Comparison of ENCODE assay signal across 20 mouse cellular contexts in the genomic region with DNA sequence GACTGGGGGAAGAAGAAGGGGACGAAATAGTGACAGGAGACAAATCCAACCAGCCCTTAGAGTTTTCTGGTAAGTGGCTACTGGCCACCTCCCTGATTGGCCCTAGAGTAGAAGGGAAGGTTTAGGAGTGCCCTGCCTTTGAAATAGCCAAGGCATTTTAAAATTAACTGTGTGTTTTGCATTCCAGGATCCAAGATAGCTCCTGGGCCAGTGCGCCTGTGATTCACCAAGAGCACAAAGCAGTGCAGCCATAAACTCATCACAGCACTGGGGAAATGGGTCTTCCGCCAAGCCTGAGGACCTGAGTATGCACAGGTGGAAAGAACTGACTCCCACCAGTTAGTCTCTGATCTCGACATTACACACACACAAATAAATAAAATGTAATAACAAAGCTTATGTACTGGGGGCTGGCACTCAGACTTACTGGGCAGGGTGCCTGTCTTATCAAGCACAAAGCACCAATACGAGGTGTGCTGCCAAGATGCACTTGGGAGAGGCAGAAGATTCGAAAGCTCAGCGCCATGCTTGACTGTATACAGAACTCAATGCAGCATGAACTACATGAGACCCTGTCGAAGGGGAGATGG. TPM values are rescaled to one million over a fixed set of nuclear protein-coding genes. Genes with fewer than 3 reads are reported as not detected.
DNase-seq lines count a peak whose midpoint lies in the region; ATAC-seq and TF ChIP-seq lines count a peak whose summit lies in the region.
"Had no signal": no experiment of that assay in that cellular context is flagged by ENCODE, and none has a peak within 500 bp of the region (broad histone marks: within the 10 kb centered on the region; RNA-seq: fewer than 3 reads in every experiment).

No protein-coding gene starts in this region.

- WGBS in heart, adult 2 months, result 51% methylated on average over 8 of the region's 8 CpGs
- 88% methylated on average over 8 of the region's 8 CpGs for WGBS in heart, embryonic 12.5 days
- 69% methylated on average over 8 of the region's 8 CpGs for WGBS in heart, embryonic 16.5 days

- H3K4me2 ChIP-seq in heart, embryonic 12.5 days, result no peak overlapping the region
- H3K4me2 ChIP-seq in heart, embryonic 16.5 days (ENCODE audit: low read depth, low read length), result no peak overlapping the region
- H3K4me2 ChIP-seq: forebrain, embryonic 12.5 days; limb, embryonic 12.5 days; liver, embryonic 13.5 days; lung, embryonic 15.5 days had no signal

- no peak overlapping the region for H3K9ac ChIP-seq in heart, adult 2 months (ENCODE audit: low read depth, low read length)
- H3K9ac ChIP-seq in heart, embryonic 12.5 days, result no peak overlapping the region
- no peak overlapping the region for H3K9ac ChIP-seq in heart, embryonic 16.5 days (ENCODE audit: low read length)
- H3K9ac ChIP-seq: forebrain, embryonic 12.5 days; limb, embryonic 12.5 days; liver, embryonic 13.5 days; lung, embryonic 15.5 days had no signal

- peak overlapping the region; percentile 39 for H3K27ac ChIP-seq in heart, adult 2 months
- H3K27ac ChIP-seq in heart, embryonic 12.5 days (ENCODE audit: poor library complexity, severe bottlenecking), result no peak overlapping the region
- H3K27ac ChIP-seq in heart, embryonic 16.5 days (ENCODE audit: low read length), result peak overlapping the region; percentile 45; the same call in 1 of the 2 replicates
- H3K27ac ChIP-seq: forebrain, embryonic 12.5 days; left cerebral cortex, adult 2 months; limb, embryonic 12.5 days; liver, embryonic 13.5 days; lung, embryonic 15.5 days; macrophage had no signal

- no peak for TF ChIP-seq CTCF in heart, adult 2 months (IDR thresholded peaks at IDR 0.05)

- peaks cover 22% of the 10 kb centered on the region for H3K36me3 ChIP-seq in heart, adult 2 months (ENCODE audit: control insufficient read depth, insufficient read depth, low read length)
- H3K36me3 ChIP-seq in heart, embryonic 12.5 days, result peaks cover 32% of the 10 kb centered on the region
- H3K36me3 ChIP-seq in heart, embryonic 16.5 days (ENCODE audit: control insufficient read depth, insufficient read depth), result peaks cover 20% of the 10 kb centered on the region

- TF ChIP-seq POLR2A in heart, adult 2 months (IDR thresholded peaks at IDR 0.05; ENCODE audit: insufficient read depth, low read depth, low read length), result no peak

- H3K27me3 ChIP-seq in heart, adult 2 months (ENCODE audit: control insufficient read depth, insufficient read depth, low read length), result no peaks in the 10 kb centered on the region
- no peaks in the 10 kb centered on the region for H3K27me3 ChIP-seq in heart, embryonic 12.5 days (replicated peaks)
- no peaks in the 10 kb centered on the region for H3K27me3 ChIP-seq in heart, embryonic 16.5 days (ENCODE audit: control insufficient read depth, insufficient read depth, low read length)
- H3K27me3 ChIP-seq: forebrain, embryonic 12.5 days; limb, embryonic 12.5 days; liver, embryonic 13.5 days; lung, embryonic 15.5 days had no signal

- peaks cover 2% of the 10 kb centered on the region for H3K4me1 ChIP-seq in heart, adult 2 months (ENCODE audit: control insufficient read depth, insufficient read depth, low read length)
- peaks cover 7% of the 10 kb centered on the region; the same call in 1 of the 2 replicates for H3K4me1 ChIP-seq in heart, embryonic 12.5 days (replicated peaks)
- peaks cover 16% of the 10 kb centered on the region for H3K4me1 ChIP-seq in heart, embryonic 16.5 days (ENCODE audit: control insufficient read depth, insufficient read depth, low read length)
- H3K4me1 ChIP-seq: forebrain, embryonic 12.5 days; limb, embryonic 12.5 days; lung, embryonic 15.5 days had no signal

- no peaks in the 10 kb centered on the region; the same call in 1 of the 2 replicates for H3K79me2 ChIP-seq in heart, adult 2 months (replicated peaks; ENCODE audit: control insufficient read depth, insufficient read depth, low read length)

- DNase-seq in heart, adult 2 months, result peak; percentile 39 to 66
- DNase-seq in right cerebral cortex, postnatal 14 days, result peak; percentile 5
- DNase-seq in right cerebral cortex, postnatal 36 days (ENCODE audit: low spot score in 2 of 2), result no peak
- no peak for DNase-seq in MN1 (ENCODE audit: low spot score)
- DNase-seq: adrenal gland, postnatal 14 days; B cell, adult 2 months; cerebellum, adult 9-11 months; gastrocnemius, postnatal 25 days; liver, embryonic 13.5 days; midbrain, embryonic 14.5 days; thymus, adult 2 months had no signal

- intact Hi-C loops in heart, adult 2 months (cut with DNase I), result no loop called here

- no peaks in the 10 kb centered on the region for H3K9me3 ChIP-seq in heart, embryonic 12.5 days (replicated peaks)
- H3K9me3 ChIP-seq in heart, embryonic 16.5 days (replicated peaks; ENCODE audit: control insufficient read depth, low read length), result no peaks in the 10 kb centered on the region
- H3K9me3 ChIP-seq: forebrain, embryonic 12.5 days; limb, embryonic 12.5 days; liver, embryonic 13.5 days; lung, embryonic 15.5 days had no signal

- H3K4me3 ChIP-seq in heart, adult 2 months, result no peak overlapping the region
- H3K4me3 ChIP-seq in heart, embryonic 12.5 days, result no peak overlapping the region
- H3K4me3 ChIP-seq in heart, embryonic 16.5 days (ENCODE audit: low read length), result no peak overlapping the region
- H3K4me3 ChIP-seq: forebrain, embryonic 12.5 days; left cerebral cortex, adult 2 months; limb, embryonic 12.5 days; liver, embryonic 13.5 days; lung, embryonic 15.5 days had no signal

- ATAC-seq in heart, embryonic 12.5 days (ENCODE audit: insufficient number of reproducible peaks, low FRiP score), result no peak
- ATAC-seq in heart, embryonic 16.5 days (replicated peaks; ENCODE audit: extremely low read depth, insufficient read depth, low FRiP score), result no peak
- peak; percentile 67 for ATAC-seq in megakaryocyte-erythroid progenitor cell, adult 5-6 weeks (replicated peaks; ENCODE audit: low FRiP score, low TSS enrichment, poor library complexity, severe bottlenecking)
- no peak for ATAC-seq in monocyte, adult 5-6 weeks (replicated peaks; ENCODE audit: insufficient number of reproducible peaks, low FRiP score, low TSS enrichment, poor library complexity, severe bottlenecking)

- TF ChIP-seq EP300 in heart, adult 2 months (IDR thresholded peaks at IDR 0.05; ENCODE audit: insufficient read depth, low read depth, low read length), result peak; percentile 54; the same call in 1 of the 2 replicates

RNA-seq across cellular contexts. Expression of gene Sec11a, which starts 15.9 kb away (rescaled TPM):
- total RNA-seq in heart, adult 2 months (2021), result 10 to 100 TPM; 41.6 to 43.4 TPM
- 37.3 and 64.8 TPM in 2 replicates for polyA plus RNA-seq in heart, adult 2 months (2012; rRNA removed)
- 145 and 152 TPM in 2 replicates for polyA plus RNA-seq in heart, embryonic 12.5 days (2016; fragmentation: Nextera tagmentation; extraction: Ambion mirVana)
- polyA plus RNA-seq in heart, embryonic 16.5 days (2015; fragmentation: Nextera tagmentation; extraction: Ambion mirVana), result 142 and 151 TPM in 2 replicates
- 109 and 150 TPM in 2 replicates for total RNA-seq in megakaryocyte-erythroid progenitor cell, adult 5-6 weeks (2014; fragmentation: Nextera tagmentation)
- 393 and 493 TPM in 2 replicates for total RNA-seq in megakaryocyte-erythroid progenitor cell, adult 5-6 weeks (2017)
- 316 to 442 TPM (median 424 TPM) in 3 replicates for total RNA-seq in monocyte, adult 5-6 weeks (2017)

RNA-seq across cellular contexts. Expression of gene Nmb, which starts 26.8 kb away (rescaled TPM):
- 1 to 10 TPM; 7.5 to 9.8 TPM for total RNA-seq in heart, adult 2 months (2021)
- polyA plus RNA-seq in heart, adult 2 months (2012; rRNA removed), result 4.2 and 4.9 TPM in 2 replicates
- 3.6 and 3.7 TPM in 2 replicates for polyA plus RNA-seq in heart, embryonic 12.5 days (2016; fragmentation: Nextera tagmentation; extraction: Ambion mirVana)
- 4.9 and 5.8 TPM in 2 replicates for polyA plus RNA-seq in heart, embryonic 16.5 days (2015; fragmentation: Nextera tagmentation; extraction: Ambion mirVana)
- 3.6 TPM in 1 of 2 replicates, not detected in the other for total RNA-seq in megakaryocyte-erythroid progenitor cell, adult 5-6 weeks (2014; fragmentation: Nextera tagmentation)
- total RNA-seq in megakaryocyte-erythroid progenitor cell, adult 5-6 weeks (2017), result not detected in 2 replicates
- total RNA-seq in monocyte, adult 5-6 weeks (2017), result 1.6 to 7.3 TPM (median 3.1 TPM) in 3 replicates
- polyA plus RNA-seq: macrophage had no signal

RNA-seq across cellular contexts. Expression of gene Wdr73, which starts 30.6 kb away (rescaled TPM):
- 1 to 10 TPM; 4.3 to 7.2 TPM for total RNA-seq in heart, adult 2 months (2021)
- 7.7 and 10.7 TPM in 2 replicates for polyA plus RNA-seq in heart, adult 2 months (2012; rRNA removed)
- 18.8 and 19.9 TPM in 2 replicates for polyA plus RNA-seq in heart, embryonic 12.5 days (2016; fragmentation: Nextera tagmentation; extraction: Ambion mirVana)
- 19.7 and 21.5 TPM in 2 replicates for polyA plus RNA-seq in heart, embryonic 16.5 days (2015; fragmentation: Nextera tagmentation; extraction: Ambion mirVana)
- 28.3 and 41.5 TPM in 2 replicates for total RNA-seq in megakaryocyte-erythroid progenitor cell, adult 5-6 weeks (2014; fragmentation: Nextera tagmentation)
- total RNA-seq in megakaryocyte-erythroid progenitor cell, adult 5-6 weeks (2017), result 28.8 and 53.1 TPM in 2 replicates
- total RNA-seq in monocyte, adult 5-6 weeks (2017), result 6.9 to 25.2 TPM (median 10.8 TPM) in 3 replicates

Comparison
In these comparisons a context has a peak if more than half of its experiments do, and no peak if none do; other contexts are left out.
1. DNase-seq: peak in heart, adult 2 months (2 of 2) and right cerebral cortex, postnatal 14 days (single experiment); none in right cerebral cortex, postnatal 36 days (0 of 2) and MN1 (single experiment).